Comparison of ENCODE assay signal across 13 mouse cellular contexts in genomic region chr2:6883996-6884795, GRCm38 (mm10).
DNase-seq lines count a peak whose midpoint lies in the region; ATAC-seq lines count a peak whose summit lies in the region.
"Had no signal": no experiment of that assay in that cellular context is flagged by ENCODE, and none has a peak within 500 bp of the region (broad histone marks: within the 10 kb centered on the region; RNA-seq: fewer than 3 reads in every experiment).

No protein-coding gene starts in this region.

- peak overlapping the region; percentile 71 for H3K4me3 ChIP-seq in forebrain, embryonic 16.5 days (replicated peaks; ENCODE audit: low read length)
- H3K4me3 ChIP-seq in midbrain, embryonic 15.5 days: peak overlapping the region; percentile 67
- no peak overlapping the region for H3K4me3 ChIP-seq in kidney, embryonic 16.5 days (ENCODE audit: low read length)
- H3K4me3 ChIP-seq: heart, adult 2 months; limb, embryonic 15.5 days had no signal

- no peaks in the 10 kb centered on the region for H3K27me3 ChIP-seq in forebrain, embryonic 16.5 days (replicated peaks; ENCODE audit: control insufficient read depth, insufficient read depth, low read length)
- H3K27me3 ChIP-seq in midbrain, embryonic 15.5 days (replicated peaks): no peaks in the 10 kb centered on the region
- H3K27me3 ChIP-seq in kidney, embryonic 16.5 days (ENCODE audit: insufficient read depth, low read length): no peaks in the 10 kb centered on the region
- H3K27me3 ChIP-seq: limb, embryonic 15.5 days had no signal

- H3K9ac ChIP-seq in forebrain, embryonic 16.5 days (replicated peaks; ENCODE audit: low read depth, low read length): peak overlapping the region; percentile 84
- peak overlapping the region; percentile 74 for H3K9ac ChIP-seq in midbrain, embryonic 15.5 days
- H3K9ac ChIP-seq in kidney, embryonic 16.5 days (replicated peaks; ENCODE audit: low read length): no peak overlapping the region
- H3K9ac ChIP-seq: limb, embryonic 15.5 days had no signal

- H3K4me1 ChIP-seq in forebrain, embryonic 16.5 days (replicated peaks; ENCODE audit: control insufficient read depth, insufficient read depth, low read length): peaks cover 18% of the 10 kb centered on the region
- H3K4me1 ChIP-seq in midbrain, embryonic 15.5 days: peaks cover 21% of the 10 kb centered on the region
- H3K4me1 ChIP-seq in kidney, embryonic 16.5 days (ENCODE audit: insufficient read depth, low read length): no peaks in the 10 kb centered on the region
- H3K4me1 ChIP-seq: limb, embryonic 15.5 days had no signal

- 4% methylated on average over 13 of the region's 13 CpGs for WGBS in forebrain, embryonic 16.5 days
- 8% methylated on average over 13 of the region's 13 CpGs for WGBS in midbrain, embryonic 15.5 days
- 83% methylated on average over 13 of the region's 13 CpGs for whole genome bisulfite sequencing in kidney, embryonic 16.5 days

- peak; percentile 51; the same call in 1 of the 2 replicates for ATAC-seq in cerebellum, adult (ENCODE audit: insufficient number of reproducible peaks, low FRiP score, low TSS enrichment)
- ATAC-seq in forebrain, embryonic 16.5 days: peak; percentile 62
- peak; percentile 70 for ATAC-seq in midbrain, embryonic 15.5 days (replicated peaks)
- ATAC-seq in erythroid progenitor cell, adult 5-6 weeks (replicated peaks; ENCODE audit: low FRiP score, poor library complexity, severe bottlenecking): no peak
- no peak for ATAC-seq in kidney, embryonic 16.5 days (ENCODE audit: low FRiP score, low TSS enrichment)

- H3K9me3 ChIP-seq in forebrain, embryonic 16.5 days (ENCODE audit: control insufficient read depth, low read length): no peaks in the 10 kb centered on the region
- H3K9me3 ChIP-seq in midbrain, embryonic 15.5 days: no peaks in the 10 kb centered on the region
- H3K9me3 ChIP-seq in kidney, embryonic 16.5 days (ENCODE audit: low read length): no peaks in the 10 kb centered on the region
- H3K9me3 ChIP-seq: G1E; limb, embryonic 15.5 days had no signal

- H3K36me3 ChIP-seq in forebrain, embryonic 16.5 days (ENCODE audit: control insufficient read depth, insufficient read depth): no peaks in the 10 kb centered on the region
- H3K36me3 ChIP-seq in midbrain, embryonic 15.5 days (replicated peaks): no peaks in the 10 kb centered on the region
- no peaks in the 10 kb centered on the region for H3K36me3 ChIP-seq in kidney, embryonic 16.5 days (ENCODE audit: insufficient read depth, low read length)
- H3K36me3 ChIP-seq: G1E; limb, embryonic 15.5 days had no signal

- H3K27ac ChIP-seq in forebrain, embryonic 16.5 days (ENCODE audit: low read length): peak overlapping the region; percentile 99
- H3K27ac ChIP-seq in midbrain, embryonic 15.5 days: peak overlapping the region; percentile 95
- H3K27ac ChIP-seq in kidney, embryonic 16.5 days (ENCODE audit: low read length): no peak overlapping the region
- H3K27ac ChIP-seq: heart, adult 2 months; limb, embryonic 15.5 days had no signal

- no peak for DNase-seq in cerebellum, postnatal 4 days (ENCODE audit: low spot score in 2 of 2)
- peak; percentile 58 to 70 for DNase-seq in cerebellum, postnatal 25 days
- DNase-seq in kidney, postnatal 36 days: no peak
- DNase-seq: adrenal gland, adult 8-10 months; heart, adult 2 months; lung, postnatal 36 days had no signal

- H3K4me2 ChIP-seq in forebrain, embryonic 16.5 days (ENCODE audit: low read length): peak overlapping the region; percentile 50
- H3K4me2 ChIP-seq in midbrain, embryonic 15.5 days: peak overlapping the region; percentile 47
- H3K4me2 ChIP-seq in kidney, embryonic 16.5 days (replicated peaks; ENCODE audit: low read depth, low read length): no peak overlapping the region
- H3K4me2 ChIP-seq: limb, embryonic 15.5 days had no signal

Comparison
In these comparisons a context has a peak if more than half of its experiments do, and no peak if none do; other contexts are left out.
1. DNase-seq: peak in cerebellum, postnatal 25 days (2 of 2); none in cerebellum, postnatal 4 days (0 of 2) and kidney, postnatal 36 days (0 of 2).
2. ATAC-seq: peak in cerebellum, adult (single experiment), forebrain, embryonic 16.5 days (single experiment) and midbrain, embryonic 15.5 days (single experiment); none in erythroid progenitor cell, adult 5-6 weeks (single experiment) and kidney, embryonic 16.5 days (single experiment).